In the genomic region with DNA sequence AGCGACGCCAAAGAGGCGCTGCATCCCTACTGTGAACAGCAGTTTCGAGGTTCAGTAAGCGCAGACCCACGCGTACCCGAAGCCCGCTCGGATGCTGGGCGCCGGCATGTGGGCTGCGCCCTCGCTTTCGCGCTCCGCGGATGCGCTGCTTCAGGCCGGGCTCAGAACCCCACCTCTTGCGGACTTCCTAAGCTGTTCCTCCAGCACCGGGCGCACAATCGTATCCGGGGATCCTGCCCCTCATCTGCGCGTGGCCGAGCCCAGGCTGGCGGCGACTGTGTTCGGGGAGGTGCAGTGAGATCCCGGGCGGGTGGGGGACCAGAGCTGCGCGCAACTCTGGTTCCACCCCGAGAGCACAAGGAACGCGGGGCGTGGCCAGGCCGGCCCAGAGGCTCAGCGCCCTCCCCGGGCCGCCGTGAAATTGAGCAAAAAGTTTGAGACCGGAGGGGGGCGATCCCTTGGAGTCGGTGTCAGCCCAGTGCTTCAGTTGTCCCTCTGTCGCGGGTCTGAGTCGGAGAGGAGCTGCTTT, we compare ENCODE assay signal across 8 mouse cellular contexts. TPM values are rescaled to one million over a fixed set of nuclear protein-coding genes. Genes with fewer than 3 reads are reported as not detected.
DNase-seq lines count a peak whose midpoint lies in the region; ATAC-seq and TF ChIP-seq lines count a peak whose summit lies in the region.

No protein-coding gene starts in this region.

- WGBS in hindbrain, postnatal 0 days = under 1% methylated on average over 49 of the region's 50 CpGs
- under 1% methylated on average over 50 of the region's 50 CpGs for WGBS in liver, embryonic 12.5 days (ENCODE audit: insufficient replicate concordance)

- no peak overlapping the region for H3K27ac ChIP-seq in layer of hippocampus, adult 2 months
- H3K27ac ChIP-seq in hindbrain, postnatal 0 days = no peak overlapping the region
- H3K27ac ChIP-seq in liver, embryonic 12.5 days = peak overlapping the region; percentile 93

- TF ChIP-seq POLR2A in myocyte (IDR thresholded peaks at IDR 0.05; ENCODE audit: insufficient read length, low read depth) = peak; percentile 69

- H3K79me2 ChIP-seq in myocyte (ENCODE audit: control insufficient read depth, insufficient read depth) = no peaks in the 10 kb centered on the region

- ATAC-seq in hindbrain, postnatal 0 days = peak; percentile 28; the same call in 1 of the 2 replicates
- peak; percentile 62 for ATAC-seq in liver, embryonic 12.5 days

- H3K27me3 ChIP-seq in hindbrain, postnatal 0 days (ENCODE audit: insufficient read depth, low read length) = peaks cover 34% of the 10 kb centered on the region
- H3K27me3 ChIP-seq in liver, embryonic 12.5 days (replicated peaks) = peaks cover 56% of the 10 kb centered on the region
- no peaks in the 10 kb centered on the region for H3K27me3 ChIP-seq in myocyte (ENCODE audit: control insufficient read depth, insufficient read depth, insufficient read length)

- H3K36me3 ChIP-seq in hindbrain, postnatal 0 days (ENCODE audit: insufficient read depth, low read length) = 0 out of 2 replicates have a peak, but pooled peaks cover 4% of the 10 kb centered on the region
- peaks cover 30% of the 10 kb centered on the region for H3K36me3 ChIP-seq in liver, embryonic 12.5 days
- H3K36me3 ChIP-seq in myocyte (ENCODE audit: control insufficient read depth, insufficient read depth) = no peaks in the 10 kb centered on the region

- H3K9me3 ChIP-seq in hindbrain, postnatal 0 days (ENCODE audit: low read length) = no peaks in the 10 kb centered on the region
- H3K9me3 ChIP-seq in liver, embryonic 12.5 days (replicated peaks) = no peaks in the 10 kb centered on the region

- H3K4me1 ChIP-seq in hindbrain, postnatal 0 days (ENCODE audit: insufficient read depth, low read length) = peaks cover 36% of the 10 kb centered on the region
- H3K4me1 ChIP-seq in liver, embryonic 12.5 days = peaks cover 81% of the 10 kb centered on the region

- H3K9ac ChIP-seq in hindbrain, postnatal 0 days (replicated peaks; ENCODE audit: low read length) = peak overlapping the region; percentile 47
- H3K9ac ChIP-seq in liver, embryonic 12.5 days = peak overlapping the region; percentile 84

- intact Hi-C loops in gastrocnemius, postnatal 14 days (cut with DNase I; ENCODE audit: low total_unique reads) = loop anchor here (2.0 kb wide), 1 partner anchor 32 kb away; no protein-coding TSS in a partner anchor

- H3K4me2 ChIP-seq in hindbrain, postnatal 0 days (ENCODE audit: low read depth, low read length) = peak overlapping the region; percentile 86
- peak overlapping the region; percentile 99 for H3K4me2 ChIP-seq in liver, embryonic 12.5 days
- peak overlapping the region; percentile 100 for H3K4me2 ChIP-seq in myocyte (ENCODE audit: low read depth)

- H3K4me3 ChIP-seq in layer of hippocampus, adult 2 months = peak overlapping the region; percentile 55
- H3K4me3 ChIP-seq in hindbrain, postnatal 0 days (ENCODE audit: low read length) = peak overlapping the region; percentile 46
- peak overlapping the region; percentile 69 for H3K4me3 ChIP-seq in liver, embryonic 12.5 days
- peak overlapping the region; percentile 76 for H3K4me3 ChIP-seq in myocyte

- TF ChIP-seq CTCF in layer of hippocampus, adult 2 months (conservative IDR thresholded peaks at IDR 0.05) = peak; percentile 29; the same call in 1 of the 2 replicates
- 0 out of 2 replicates have a peak, but pooled peaks have one; percentile 2 for TF ChIP-seq CTCF in hindbrain, postnatal 0 days (IDR thresholded peaks at IDR 0.05; ENCODE audit: low read depth)

- peak overlapping the region; percentile 15 for H3ac ChIP-seq in myocyte (ENCODE audit: control insufficient read depth, insufficient read length)

- no peak for DNase-seq in layer of hippocampus, adult 2 months (ENCODE audit: low spot score in 2 of 2)
- DNase-seq in layer of hippocampus, postnatal 14 days (ENCODE audit: low spot score in 2 of 2) = no peak
- DNase-seq in cerebellum, postnatal 36 days = peak; percentile 31 to 58
- peak; percentile 81 for DNase-seq in gastrocnemius, postnatal 14 days
- peak; percentile 33 for DNase-seq in hindbrain, postnatal 0 days (ENCODE audit: low spot score)
- peak; percentile 33 for DNase-seq in thymus, postnatal 25 days

TF ChIP-seq in myocyte, 11 proteins besides CTCF, POLR2A, EP300 and RAD21:
- no peak for TF ChIP-seq MYOG (IDR thresholded peaks at IDR 0.05; ENCODE audit: control insufficient read depth in 1 of 3, insufficient read depth in 1 of 3, insufficient read length in 2 of 3, low read depth in 2 of 3)

RNA-seq across cellular contexts. Expression of a gene that starts 2.1 kb away (rescaled TPM):
- 1 to 10 TPM; 1.6 to 1.9 TPM for total RNA-seq in layer of hippocampus, adult 2 months (2021)
- total RNA-seq in layer of hippocampus, postnatal 14 days (2021) = 1 to 10 TPM; 2.2 TPM
- total RNA-seq in gastrocnemius, postnatal 14 days (2021) = 1 to 10 TPM; 1.6 to 2.6 TPM
- total RNA-seq in hindbrain, postnatal 0 days (2014; rRNA removed) = 25.5 and 29.7 TPM in 2 replicates
- 17.9 and 20.4 TPM in 2 replicates for polyA plus RNA-seq in hindbrain, postnatal 0 days (2015; fragmentation: Nextera tagmentation; extraction: Ambion mirVana)
- 26.9 and 28.0 TPM in 2 replicates for polyA plus RNA-seq in liver, embryonic 12.5 days (2016; fragmentation: Nextera tagmentation; extraction: Ambion mirVana)
- 24.5 TPM for polyA plus RNA-seq in myocyte (2012; fragmentation: generic; extraction: Trizol)

RNA-seq across cellular contexts. Expression of a gene that starts 38.9 kb away (rescaled TPM):
- 10 to 100 TPM; 84.2 to 98.5 TPM for total RNA-seq in layer of hippocampus, adult 2 months (2021)
- 10 to 100 TPM; 86.1 to 90.6 TPM for total RNA-seq in layer of hippocampus, postnatal 14 days (2021)
- total RNA-seq in gastrocnemius, postnatal 14 days (2021) = 10 to 100 TPM; 22.4 to 24.6 TPM
- 99.7 and 105 TPM in 2 replicates for total RNA-seq in hindbrain, postnatal 0 days (2014; rRNA removed)
- 148 and 150 TPM in 2 replicates for polyA plus RNA-seq in hindbrain, postnatal 0 days (2015; fragmentation: Nextera tagmentation; extraction: Ambion mirVana)
- polyA plus RNA-seq in liver, embryonic 12.5 days (2016; fragmentation: Nextera tagmentation; extraction: Ambion mirVana) = 69.9 and 77.1 TPM in 2 replicates
- 78.2 TPM for polyA plus RNA-seq in myocyte (2012; fragmentation: generic; extraction: Trizol)

RNA-seq across cellular contexts. Expression of a gene that starts 48.4 kb away (rescaled TPM):
- total RNA-seq in layer of hippocampus, adult 2 months (2021) = 100 to 1,000 TPM in 1 of 2 experiments, 10 to 100 TPM in 1; 93.7 to 101 TPM
- 100 to 1,000 TPM; 104 to 108 TPM for total RNA-seq in layer of hippocampus, postnatal 14 days (2021)
- 10 to 100 TPM; 23.4 to 25.6 TPM for total RNA-seq in gastrocnemius, postnatal 14 days (2021)
- 101 and 112 TPM in 2 replicates for total RNA-seq in hindbrain, postnatal 0 days (2014; rRNA removed)
- 31.3 and 31.9 TPM in 2 replicates for polyA plus RNA-seq in hindbrain, postnatal 0 days (2015; fragmentation: Nextera tagmentation; extraction: Ambion mirVana)
- polyA plus RNA-seq in liver, embryonic 12.5 days (2016; fragmentation: Nextera tagmentation; extraction: Ambion mirVana) = 40.0 and 40.2 TPM in 2 replicates
- polyA plus RNA-seq in myocyte (2012; fragmentation: generic; extraction: Trizol) = 27.1 TPM

RNA-seq across cellular contexts. Expression of a gene that starts 53.4 kb away (rescaled TPM):
- total RNA-seq in layer of hippocampus, adult 2 months (2021) = 1 to 10 TPM in 1 of 2 experiments, under 1 TPM in 1; 0.27 to 1.2 TPM
- total RNA-seq in layer of hippocampus, postnatal 14 days (2021) = under 1 TPM; 0.39 to 0.76 TPM
- not detected for total RNA-seq in gastrocnemius, postnatal 14 days (2021)
- 0.68 TPM in 1 of 2 replicates, not detected in the other for total RNA-seq in hindbrain, postnatal 0 days (2014; rRNA removed)
- 0.46 and 0.81 TPM in 2 replicates for polyA plus RNA-seq in hindbrain, postnatal 0 days (2015; fragmentation: Nextera tagmentation; extraction: Ambion mirVana)
- polyA plus RNA-seq in liver, embryonic 12.5 days (2016; fragmentation: Nextera tagmentation; extraction: Ambion mirVana) = not detected in 2 replicates
- not detected for polyA plus RNA-seq in myocyte (2012; fragmentation: generic; extraction: Trizol)

Comparison
In these comparisons a context has a peak if more than half of its experiments do, and no peak if none do; other contexts are left out.
1. DNase-seq: peak in cerebellum, postnatal 36 days (2 of 2), gastrocnemius, postnatal 14 days (single experiment), hindbrain, postnatal 0 days (single experiment) and thymus, postnatal 25 days (single experiment); none in layer of hippocampus, adult 2 months (0 of 2) and layer of hippocampus, postnatal 14 days (0 of 2).
2. Peak in every context shown above with its lines, with median percentiles within 50 percentile points of each other: H3K4me3 ChIP-seq and H3K4me2 ChIP-seq.